Mouse (Mus musculus) G1E (cell line): ENCODE measurements around the gene Itga4.

Source experiments
- CTCF ChIP-seq: IDR thresholded peaks from 2 replicates; pipeline ENCODE4 v1.5.1; 2012; ENCODE audit warnings: low read depth, low read length, inconsistent platforms, mixed read lengths
- GATA1 ChIP-seq: IDR thresholded peaks from 2 replicates; pipeline ENCODE4 v1.6.1; 2012; ENCODE audit warnings: borderline replicate concordance, low read length, inconsistent platforms, mixed read lengths
- POLR2AphosphoS5 ChIP-seq: IDR thresholded peaks from 2 replicates; pipeline ENCODE4 v1.6.1; 2012; ENCODE audit warnings: low read depth, low read length, inconsistent platforms; ENCODE audit not compliant: insufficient replicate concordance
- TAL1 ChIP-seq: conservative IDR thresholded peaks from 2 replicates; pipeline ENCODE4 v1.6.1; 2012; ENCODE audit warnings: low read depth, low read length, inconsistent platforms, mixed read lengths

- TF ChIP-seq CTCF (no peak), POLR2AphosphoS5 (no peak), GATA1 (no peak), TAL1 (no peak)
Observed at GRCm38 (mm10) chr2:79235767-79236487, 19.3 kb upstream of the Itga4 start.
